Mouse (Mus musculus) liver, embryonic 14.5 days (tissue): ENCODE data around the gene Fam192a. TPM values are rescaled to one million over a fixed set of nuclear protein-coding genes. Genes with fewer than 3 reads are reported as not detected.

Experiments
- ATAC-seq: fragments of 200-750 bp; cut with Nextera tagmentation; 2 replicates; pipeline ENCODE4 v1.8.0; 2017; ENCODE audit warnings: moderate number of reproducible peaks, mild to moderate bottlenecking, moderate library complexity; ENCODE audit not compliant: insufficient read depth
- DNase-seq, 3 experiments: peaks; one replicate each; pipeline ENCODE4 v3.0.0-alpha.2; 2012 to 2013; ENCODE audit warnings: low read depth in 3 of 3, low spot score in 3 of 3
- H3K27ac ChIP-seq: fragments of 300-500 bp; sonication (generic); 2 replicates; pipeline ENCODE4 v1.5.1; 2014; ENCODE audit warnings: moderate library complexity, mild to moderate bottlenecking, control low read depth, inconsistent platforms
- H3K27me3 ChIP-seq: fragments of 300-500 bp; sonication (generic); 2 replicates; pipeline ENCODE4 v1.6.1; 2014; ENCODE audit warnings: mild to moderate bottlenecking, low read length, moderate library complexity; ENCODE audit not compliant: control insufficient read depth, insufficient read depth
- H3K36me3 ChIP-seq: fragments of 300-500 bp; sonication (generic); replicated peaks from 2 replicates; pipeline ENCODE4 v1.6.1; 2014; ENCODE audit warnings: low read depth; ENCODE audit not compliant: control insufficient read depth, insufficient read depth
- H3K4me1 ChIP-seq, 2 experiments: fragments of 200-500 bp in 1 of 2; fragments of 300-500 bp in 1 of 2; sonication (generic) in 1 of 2; replicated peaks; 2 replicates each; pipeline ENCODE4 v1.6.1; 2012 to 2014; ENCODE audit warnings: antibody characterized with exemption in 1 of 2, inconsistent platforms in 1 of 2, low read length in 1 of 2; ENCODE audit not compliant: control insufficient read depth in 2 of 2, insufficient read depth in 2 of 2
- H3K4me2 ChIP-seq: fragments of 300-500 bp; sonication (generic); 2 replicates; pipeline ENCODE4 v1.6.1; 2014; ENCODE audit warnings: low read depth, mild to moderate bottlenecking, control low read depth, moderate library complexity
- H3K4me3 ChIP-seq, 2 experiments: fragments of 200-500 bp in 1 of 2; fragments of 300-500 bp in 1 of 2; sonication (generic) in 1 of 2; 2 replicates each; pipeline ENCODE4 v1.5.1; 2012 to 2014; ENCODE audit warnings: low read depth in 2 of 2, low read length in 2 of 2, mild to moderate bottlenecking in 2 of 2, control low read depth in 1 of 2, inconsistent platforms in 1 of 2, moderate library complexity in 1 of 2; ENCODE audit not compliant: insufficient read depth in 1 of 2
- H3K9ac ChIP-seq: fragments of 300-500 bp; sonication (generic); replicated peaks from 2 replicates; pipeline ENCODE4 v1.6.1; 2014; ENCODE audit warnings: mild to moderate bottlenecking, control low read depth, moderate library complexity
- H3K9me3 ChIP-seq: fragments of 300-500 bp; sonication (generic); 2 replicates; pipeline ENCODE4 v1.6.1; 2016; ENCODE audit warnings: low read length, mixed read lengths; ENCODE audit not compliant: control insufficient read depth
- CTCF ChIP-seq: IDR thresholded peaks from 2 replicates; pipeline ENCODE4 v1.5.1; 2016; ENCODE audit warnings: antibody characterized with exemption, low read depth, control low read depth
- EP300 ChIP-seq: IDR thresholded peaks from 2 replicates; pipeline ENCODE4 v1.6.1; 2016; ENCODE audit warnings: antibody characterized with exemption, low read depth
- WGBS: fragments of 180-500 bp; shearing (Covaris S2); extraction: QIAGEN DNeasy Blood & Tissue Kit; methylation state at CpG from one replicate; pipeline ENCODE4 v1.1.7; 2014; ENCODE audit not compliant: insufficient replicate concordance; 5-methylcytosine and 5-hydroxymethylcytosine counted together
- polyA plus RNA-seq, 2 experiments: library from polyadenylated mRNA; depleted of rRNA in 1 of 2; stranded (reverse) in 1 of 2; unstranded in 1 of 2; fragments of >200 nt; fragmentation: Nextera tagmentation in 1 of 2; extraction: Ambion mirVana in 1 of 2; gene quantifications; 2 replicates each; pipeline versions ENCODE4 v1.2.1 to v1.2.3; 2012 to 2014

The Fam192a gene
- polyA plus RNA-seq (2012; rRNA removed) (11.3 and 16.1 TPM in 2 replicates), polyA plus RNA-seq (2014; fragmentation: Nextera tagmentation; extraction: Ambion mirVana) (25.8 and 26.5 TPM in 2 replicates)

- peak within 1 kb of the TSS; percentile 83 to 95 for H3K4me3 ChIP-seq
- peak within 1 kb of the TSS; percentile 97 for H3K4me2 ChIP-seq
- peak; percentile 99 to 100 (median 100) for DNase-seq
- H3K27me3 ChIP-seq, result no peaks in the 10 kb centered on the region
- no peaks in the 10 kb centered on the region for H3K9me3 ChIP-seq
- TF ChIP-seq EP300 (no peak), CTCF (peak; percentile 23; the same call in 1 of the 2 replicates)
- no peaks in the 10 kb centered on the region for H3K36me3 ChIP-seq
- peak within 1 kb of the TSS; percentile 87 for H3K9ac ChIP-seq
- H3K4me1 ChIP-seq, result peaks cover 9 to 16% of the 10 kb centered on the region in 2 experiments
- peak; percentile 99 for ATAC-seq
- WGBS, result under 1% methylated on average over 55 of the region's 55 CpGs
- H3K27ac ChIP-seq, result peak within 1 kb of the TSS; percentile 68
Measured at GRCm38 (mm10) chr8:94601607-94602385, at the start of gene Fam192a, which contains the start of gene Rspry1. Gene Fam192a (minus strand): TSS chr8:94601997. Gene Rspry1 (plus strand): TSS chr8:94601937.

- H3K27ac ChIP-seq, result no peak overlapping the region
Measured at GRCm38 (mm10) chr8:94649496-94649895, 47.7 kb upstream of the Fam192a start.

GRCm38 (mm10) chr8:94646165-94646564 lies 44.4 kb upstream of the Fam192a start:
- Histone ChIP-seq H3K4me2 (no peak overlapping the region), H3K4me1 (peaks cover 0 to 2% of the 10 kb centered on the region in 2 experiments; a peak in 1 of 4 replicates), H3K9ac (no peak overlapping the region), H3K36me3 (peaks cover 14% of the 10 kb centered on the region), H3K9me3 (no peaks in the 10 kb centered on the region), H3K27ac (no peak overlapping the region), H3K4me3 (no peak overlapping the region), H3K27me3 (no peaks in the 10 kb centered on the region)
- 81% methylated on average over 3 of the region's 3 CpGs for WGBS
- ATAC-seq (no peak), DNase-seq (no peak)
- TF ChIP-seq EP300, result no peak
- TF ChIP-seq CTCF, result no peak

More at GRCm38 (mm10) chr8:94649496-94649895, 47.7 kb upstream of the Fam192a start:
- TF ChIP-seq CTCF (no peak), EP300 (no peak)
- Histone ChIP-seq H3K4me3 (no peak overlapping the region), H3K36me3 (peaks cover 15% of the 10 kb centered on the region), H3K9me3 (no peaks in the 10 kb centered on the region), H3K27me3 (no peaks in the 10 kb centered on the region), H3K4me2 (no peak overlapping the region), H3K4me1 (peaks cover 0 to 2% of the 10 kb centered on the region in 2 experiments; a peak in 1 of 4 replicates), H3K9ac (no peak overlapping the region)
- ATAC-seq, result no peak
- WGBS, result 26% methylated on average over 3 of the region's 3 CpGs
- no peak for DNase-seq

GRCm38 (mm10) chr8:94645202-94645601 lies 43.4 kb upstream of the Fam192a start:
- ATAC-seq (no peak), DNase-seq (no peak)
- Histone ChIP-seq H3K9ac (no peak overlapping the region), H3K27ac (no peak overlapping the region), H3K4me1 (peaks cover 0 to 2% of the 10 kb centered on the region in 2 experiments; a peak in 1 of 4 replicates), H3K36me3 (peaks cover 20% of the 10 kb centered on the region), H3K9me3 (no peaks in the 10 kb centered on the region), H3K27me3 (no peaks in the 10 kb centered on the region), H3K4me3 (no peak overlapping the region), H3K4me2 (no peak overlapping the region)
- TF ChIP-seq CTCF, result no peak
- TF ChIP-seq EP300, result no peak
- 10% methylated on average over 1 of the region's 1 CpGs for WGBS

- WGBS, result 74% methylated on average over 3 of the region's 3 CpGs
- H3K4me1 ChIP-seq, result no peaks in the 10 kb centered on the region
- TF ChIP-seq CTCF, result peak; percentile 13; the same call in 1 of the 2 replicates
- no peak for TF ChIP-seq EP300
- H3K9ac ChIP-seq, result no peak overlapping the region
- DNase-seq (no peak), ATAC-seq (no peak)
- no peaks in the 10 kb centered on the region for H3K9me3 ChIP-seq
- no peaks in the 10 kb centered on the region for H3K27me3 ChIP-seq
- no peak overlapping the region for H3K4me3 ChIP-seq
- H3K4me2 ChIP-seq, result no peak overlapping the region
- H3K36me3 ChIP-seq, result peaks cover 29% of the 10 kb centered on the region
- no peak overlapping the region for H3K27ac ChIP-seq
Measured at GRCm38 (mm10) chr8:94641938-94642337, 40.1 kb upstream of the Fam192a start.
